Mouse (Mus musculus): ENCODE data around the gene Gemin5. TPM values are rescaled to one million over a fixed set of nuclear protein-coding genes. Genes with fewer than 3 reads are reported as not detected.

Gene Gemin5
- polyA plus RNA-seq, 2 experiments, result 14.8 to 16.8 TPM

DNA sequence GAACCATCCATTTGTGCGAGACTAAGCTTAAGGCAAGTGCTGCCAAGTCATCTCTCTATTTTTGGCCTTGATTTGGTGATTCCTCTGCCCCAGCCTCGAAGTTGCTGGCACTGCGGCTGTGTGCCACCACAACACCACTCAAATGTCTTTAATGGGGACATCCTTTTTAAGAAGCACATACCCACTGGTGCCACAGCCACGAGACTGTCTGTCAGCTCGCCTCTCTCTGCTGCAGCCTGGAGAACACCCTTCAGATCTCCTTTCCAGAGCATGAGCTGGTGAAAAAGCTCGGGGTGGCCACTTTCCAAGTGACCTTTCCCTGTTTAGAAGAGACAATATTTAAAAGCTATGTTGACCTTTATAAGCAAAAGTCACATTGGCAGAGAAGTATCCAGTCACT is 31.7 kb downstream of the Gemin5 start:
- TF ChIP-seq POLR2A (IDR thresholded peaks at IDR 0.05; ENCODE audit: borderline replicate concordance, extremely low read depth, insufficient read depth, insufficient read length), result no peak
- Histone ChIP-seq H3K27ac (replicated peaks; ENCODE audit: low read depth, low read length) (no peak overlapping the region), H3K4me2 (replicated peaks; ENCODE audit: low read depth, low read length, severe bottlenecking) (no peak overlapping the region), H3K27me3 (ENCODE audit: control insufficient read depth, insufficient read depth, low read length) (no peaks in the 10 kb centered on the region), H3K4me1 (ENCODE audit: control insufficient read depth, insufficient read depth, low read length) (no peaks in the 10 kb centered on the region), H3K4me3 (replicated peaks; ENCODE audit: low read length) (no peak overlapping the region), H3K9ac (ENCODE audit: low read depth, low read length, severe bottlenecking) (no peak overlapping the region), H3K9me3 (ENCODE audit: control insufficient read depth, low read length) (no peaks in the 10 kb centered on the region), H3K36me3 (ENCODE audit: control insufficient read depth, insufficient read depth, low read length) (peaks cover 92% of the 10 kb centered on the region)
- ATAC-seq (ENCODE audit: low FRiP score, low read depth) (no peak), DNase-seq (ENCODE audit: low spot score) (no peak)
- WGBS, result 90% methylated on average over 6 of the region's 6 CpGs

DNA sequence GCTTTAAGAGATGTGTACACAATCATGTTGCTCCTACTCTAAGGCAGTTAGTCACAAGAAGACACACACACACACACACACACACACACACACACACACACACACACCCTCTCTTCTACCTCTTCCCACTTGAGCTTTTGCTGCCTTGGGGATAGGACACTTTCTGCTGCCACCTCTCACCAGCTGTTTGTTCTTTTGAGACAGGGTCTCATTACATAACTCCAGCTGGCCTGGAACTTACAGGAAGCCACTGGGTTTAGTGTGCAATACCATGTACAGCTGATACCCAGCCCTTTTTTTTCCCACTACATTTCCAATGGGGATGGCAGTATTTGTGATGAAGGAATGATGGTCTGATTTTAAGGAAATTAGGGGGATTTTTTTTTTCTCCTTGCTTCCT is 33.0 kb downstream of the Gemin5 start:
- no peak overlapping the region for H3K27ac ChIP-seq (replicated peaks; ENCODE audit: low read depth, low read length)
- no peaks in the 10 kb centered on the region for H3K27me3 ChIP-seq (ENCODE audit: control insufficient read depth, insufficient read depth, low read length)
- no peak overlapping the region for H3K4me2 ChIP-seq (replicated peaks; ENCODE audit: low read depth, low read length, severe bottlenecking)
- no peak overlapping the region for H3K9ac ChIP-seq (ENCODE audit: low read depth, low read length, severe bottlenecking)
- DNase-seq (ENCODE audit: low spot score) (no peak), ATAC-seq (ENCODE audit: low FRiP score, low read depth) (no peak)
- peaks cover 91% of the 10 kb centered on the region for H3K36me3 ChIP-seq (ENCODE audit: control insufficient read depth, insufficient read depth, low read length)
- H3K9me3 ChIP-seq (ENCODE audit: control insufficient read depth, low read length), result no peaks in the 10 kb centered on the region
- no peak for TF ChIP-seq POLR2A (IDR thresholded peaks at IDR 0.05; ENCODE audit: borderline replicate concordance, extremely low read depth, insufficient read depth, insufficient read length)
- H3K4me3 ChIP-seq (replicated peaks; ENCODE audit: low read length), result no peak overlapping the region
- H3K4me1 ChIP-seq (ENCODE audit: control insufficient read depth, insufficient read depth, low read length), result no peaks in the 10 kb centered on the region

DNA sequence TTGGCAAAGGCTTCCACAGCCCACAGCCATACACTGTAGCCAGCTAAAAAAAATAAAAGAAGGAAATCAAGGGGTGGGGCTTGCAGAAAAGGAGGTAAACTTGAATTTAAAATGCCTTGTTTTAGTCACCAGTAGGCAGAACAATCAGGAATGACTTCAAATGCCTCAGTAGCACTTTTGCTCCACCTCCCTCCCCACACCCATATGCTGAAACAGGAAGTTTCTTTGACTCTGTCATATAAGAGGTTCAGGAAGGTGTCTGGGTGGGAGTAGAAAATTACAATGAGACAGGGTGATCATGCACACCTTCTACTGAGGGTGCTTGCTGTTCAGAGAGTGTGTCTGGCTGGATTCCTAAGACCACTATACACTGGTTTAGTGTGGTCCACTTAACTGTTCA is 33.5 kb downstream of the Gemin5 start:
- no peak for TF ChIP-seq POLR2A (IDR thresholded peaks at IDR 0.05; ENCODE audit: borderline replicate concordance, extremely low read depth, insufficient read depth, insufficient read length)
- Histone ChIP-seq H3K36me3 (ENCODE audit: control insufficient read depth, insufficient read depth, low read length) (peaks cover 91% of the 10 kb centered on the region), H3K9ac (ENCODE audit: low read depth, low read length, severe bottlenecking) (no peak overlapping the region), H3K4me1 (ENCODE audit: control insufficient read depth, insufficient read depth, low read length) (no peaks in the 10 kb centered on the region), H3K4me3 (replicated peaks; ENCODE audit: low read length) (no peak overlapping the region), H3K9me3 (ENCODE audit: control insufficient read depth, low read length) (no peaks in the 10 kb centered on the region), H3K27me3 (ENCODE audit: control insufficient read depth, insufficient read depth, low read length) (no peaks in the 10 kb centered on the region), H3K4me2 (replicated peaks; ENCODE audit: low read depth, low read length, severe bottlenecking) (no peak overlapping the region), H3K27ac (replicated peaks; ENCODE audit: low read depth, low read length) (no peak overlapping the region)
- ATAC-seq (ENCODE audit: low FRiP score, low read depth) (no peak), DNase-seq (ENCODE audit: low spot score) (no peak)

DNA sequence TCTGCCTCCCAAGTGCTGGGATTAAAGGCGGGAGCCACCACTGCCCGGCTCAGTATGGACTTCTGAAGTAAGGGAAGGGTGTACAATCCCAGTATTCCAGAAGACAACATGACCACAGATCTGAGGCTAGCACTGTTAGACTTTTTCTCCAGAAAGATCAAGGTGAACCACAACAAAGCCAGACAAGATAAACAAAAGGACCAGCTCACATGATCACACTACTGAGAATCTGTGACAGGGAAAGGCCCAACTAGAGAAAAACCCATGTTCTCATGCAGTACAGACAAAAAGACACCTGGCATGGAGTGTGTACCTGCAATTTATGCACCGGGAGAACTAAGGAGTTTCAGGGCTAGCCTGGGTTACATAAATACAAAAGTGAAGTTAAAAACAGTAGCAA is 36.3 kb downstream of the Gemin5 start:
- DNase-seq (ENCODE audit: low spot score) (no peak), ATAC-seq (ENCODE audit: low FRiP score, low read depth) (no peak)
- Histone ChIP-seq H3K36me3 (ENCODE audit: control insufficient read depth, insufficient read depth, low read length) (peaks cover 84% of the 10 kb centered on the region), H3K4me2 (replicated peaks; ENCODE audit: low read depth, low read length, severe bottlenecking) (no peak overlapping the region), H3K27ac (replicated peaks; ENCODE audit: low read depth, low read length) (no peak overlapping the region), H3K4me3 (replicated peaks; ENCODE audit: low read length) (no peak overlapping the region), H3K9ac (ENCODE audit: low read depth, low read length, severe bottlenecking) (no peak overlapping the region), H3K27me3 (ENCODE audit: control insufficient read depth, insufficient read depth, low read length) (no peaks in the 10 kb centered on the region), H3K4me1 (ENCODE audit: control insufficient read depth, insufficient read depth, low read length) (no peaks in the 10 kb centered on the region), H3K9me3 (ENCODE audit: control insufficient read depth, low read length) (no peaks in the 10 kb centered on the region)
- TF ChIP-seq POLR2A (IDR thresholded peaks at IDR 0.05; ENCODE audit: borderline replicate concordance, extremely low read depth, insufficient read depth, insufficient read length), result no peak
- 94% methylated on average over 3 of the region's 3 CpGs for WGBS

DNA sequence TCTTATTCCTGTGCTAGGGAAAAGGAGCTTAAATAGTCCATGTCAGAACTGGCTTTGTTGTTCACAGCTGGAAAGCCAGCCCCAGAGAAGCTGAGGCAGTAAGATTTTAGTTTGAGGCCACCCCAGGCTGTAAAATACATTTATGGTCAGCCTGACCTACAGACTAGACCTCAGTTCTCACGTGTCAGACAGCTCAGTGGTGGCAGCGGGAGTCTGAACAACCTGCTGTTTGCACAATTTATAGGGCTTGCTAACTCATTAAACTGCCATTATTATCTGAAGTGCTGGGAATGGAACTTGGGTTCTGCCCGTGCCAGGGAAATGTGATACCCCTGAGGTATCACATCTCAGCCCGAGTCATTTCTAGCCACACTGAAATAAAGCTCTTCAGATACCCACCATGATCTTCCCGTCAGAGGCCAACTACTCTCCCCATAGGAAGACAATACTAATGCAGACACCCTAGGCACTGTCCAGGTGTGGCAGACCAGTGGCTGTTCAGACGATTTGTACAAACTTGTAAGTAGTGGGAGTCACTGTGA is 39.0 kb downstream of the Gemin5 start:
- Histone ChIP-seq H3K27me3 (ENCODE audit: control insufficient read depth, insufficient read depth, low read length) (no peaks in the 10 kb centered on the region), H3K4me3 (replicated peaks; ENCODE audit: low read length) (no peak overlapping the region), H3K9me3 (ENCODE audit: control insufficient read depth, low read length) (no peaks in the 10 kb centered on the region), H3K4me2 (replicated peaks; ENCODE audit: low read depth, low read length, severe bottlenecking) (no peak overlapping the region), H3K27ac (replicated peaks; ENCODE audit: low read depth, low read length) (no peak overlapping the region), H3K9ac (ENCODE audit: low read depth, low read length, severe bottlenecking) (no peak overlapping the region), H3K4me1 (ENCODE audit: control insufficient read depth, insufficient read depth, low read length) (no peaks in the 10 kb centered on the region), H3K36me3 (ENCODE audit: control insufficient read depth, insufficient read depth, low read length) (peaks cover 85% of the 10 kb centered on the region)
- DNase-seq (ENCODE audit: low spot score) (no peak), ATAC-seq (ENCODE audit: low FRiP score, low read depth) (no peak)
- TF ChIP-seq POLR2A (IDR thresholded peaks at IDR 0.05; ENCODE audit: borderline replicate concordance, extremely low read depth, insufficient read depth, insufficient read length), result no peak
- WGBS, result 28% methylated on average over 6 of the region's 6 CpGs

DNA sequence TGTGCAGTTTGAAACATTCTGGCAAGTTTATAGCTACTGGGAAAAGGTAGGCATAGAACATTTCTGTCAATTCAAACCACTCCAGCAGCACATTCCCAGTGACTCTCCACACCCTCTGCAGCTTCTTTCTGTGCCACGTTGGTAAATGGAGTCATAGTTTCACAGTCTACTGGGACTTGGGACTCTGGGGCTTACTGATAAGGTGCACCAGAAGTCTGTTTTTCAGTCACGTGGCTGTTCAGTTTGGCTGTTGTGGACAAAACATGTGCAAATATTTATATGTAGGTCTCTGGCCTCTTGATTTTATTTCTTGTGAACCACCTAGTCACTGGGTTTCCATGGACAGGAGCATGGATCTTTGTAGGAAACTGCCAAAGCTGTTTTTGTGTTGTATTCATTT is 40.8 kb downstream of the Gemin5 start:
- no peak overlapping the region for H3K9ac ChIP-seq (ENCODE audit: low read depth, low read length, severe bottlenecking)
- 79% methylated on average over 2 of the region's 2 CpGs for WGBS
- H3K9me3 ChIP-seq (ENCODE audit: control insufficient read depth, low read length), result no peaks in the 10 kb centered on the region
- H3K4me3 ChIP-seq (replicated peaks; ENCODE audit: low read length), result no peak overlapping the region
- H3K27ac ChIP-seq (replicated peaks; ENCODE audit: low read depth, low read length), result no peak overlapping the region
- TF ChIP-seq POLR2A (IDR thresholded peaks at IDR 0.05; ENCODE audit: borderline replicate concordance, extremely low read depth, insufficient read depth, insufficient read length), result no peak
- no peaks in the 10 kb centered on the region for H3K4me1 ChIP-seq (ENCODE audit: control insufficient read depth, insufficient read depth, low read length)
- H3K4me2 ChIP-seq (replicated peaks; ENCODE audit: low read depth, low read length, severe bottlenecking), result no peak overlapping the region
- no peak for ATAC-seq (ENCODE audit: low FRiP score, low read depth)
- H3K36me3 ChIP-seq (ENCODE audit: control insufficient read depth, insufficient read depth, low read length), result peaks cover 87% of the 10 kb centered on the region
- DNase-seq (ENCODE audit: low spot score), result no peak
- no peaks in the 10 kb centered on the region for H3K27me3 ChIP-seq (ENCODE audit: control insufficient read depth, insufficient read depth, low read length)

Data from limb, embryonic 14.5 days (tissue).